Mouse (Mus musculus): ENCODE data around the gene B3gat3. TPM values are rescaled to one million over a fixed set of nuclear protein-coding genes. Genes with fewer than 3 reads are reported as not detected.
"Not testable (repeated sequence)": the region's sequence is repeated elsewhere in the genome, so short reads cannot be mapped to it uniquely, and the experiment has no call there.

Gene B3gat3
- 100 to 1,000 TPM; 151 to 163 TPM for total RNA-seq (2021)

- DNase-seq (ENCODE audit: low spot score in 2 of 2) = peak; percentile 96 to 97
- intact Hi-C loops (cut with DNase I) = no loop called here
Measured at GRCm38 (mm10) chr19:8920073-8920736, at the start of gene B3gat3. B3gat3 (plus strand) TSS chr19:8920374.

GRCm38 (mm10) chr19:8870381-8870780 lies 49.8 kb upstream of the B3gat3 start:
- DNase-seq (ENCODE audit: low spot score in 2 of 2); intact Hi-C loops (cut with DNase I): not testable (repeated sequence)

DNA sequence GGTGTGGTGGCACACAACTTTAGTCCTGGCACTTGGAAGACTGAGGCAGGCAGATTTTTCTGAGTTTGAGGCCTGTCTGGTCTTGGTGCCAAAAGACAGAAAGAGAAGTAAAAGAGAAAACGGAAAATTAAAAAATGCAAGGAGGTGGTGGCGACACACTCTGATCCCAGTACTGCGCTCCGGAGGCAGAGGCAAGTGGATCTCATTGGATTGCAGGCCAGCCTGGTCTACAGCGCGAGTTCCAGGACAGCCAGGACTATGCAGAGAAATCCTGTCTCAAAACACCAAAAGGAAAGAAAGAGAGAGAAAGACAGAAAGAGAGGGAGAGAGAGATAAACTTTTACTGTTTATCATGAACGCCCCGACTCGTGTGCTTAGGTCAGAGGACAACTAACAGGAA lies 49.3 kb upstream of the B3gat3 start:
- intact Hi-C loops (cut with DNase I) = no loop called here
- DNase-seq (ENCODE audit: low spot score in 2 of 2) = no peak

GRCm38 (mm10) chr19:8871267-8872186 lies 48.6 kb upstream of the B3gat3 start, which contains the start of gene Ubxn1:
Ubxn1 (plus strand) TSS chr19:8871496.
- DNase-seq (ENCODE audit: low spot score in 2 of 2) = peak; percentile 96 to 99
- intact Hi-C loops (cut with DNase I) = no loop called here

DNA sequence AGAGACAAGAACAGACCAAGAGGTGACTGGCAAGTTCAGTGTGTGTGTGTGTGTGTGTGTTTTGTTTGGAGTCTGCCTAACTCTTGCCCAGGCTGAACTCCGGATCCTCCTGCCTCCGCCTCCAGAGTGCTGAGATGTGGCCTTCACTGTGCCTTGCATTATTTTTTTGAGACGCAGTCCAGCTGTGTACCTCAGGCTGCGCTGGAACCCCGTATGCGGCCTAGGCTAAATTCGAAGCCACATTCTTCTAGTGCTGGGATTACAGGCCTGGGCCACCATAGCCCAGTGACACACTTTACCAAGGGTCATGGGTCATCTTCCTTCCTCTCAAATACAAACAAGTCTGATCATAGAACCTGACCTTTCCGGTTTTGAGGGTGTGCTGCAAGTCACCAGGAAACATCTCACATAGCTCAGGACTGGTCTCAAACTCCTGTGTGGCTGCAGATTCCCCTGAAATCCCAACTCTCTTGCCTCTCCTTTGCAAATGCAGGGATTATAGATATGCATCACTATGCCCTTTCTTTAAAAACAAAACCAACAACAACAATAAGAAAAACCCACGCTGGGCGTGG lies 47.8 kb upstream of the B3gat3 start:
- no peak for DNase-seq (ENCODE audit: low spot score in 2 of 2)
- intact Hi-C loops (cut with DNase I) = no loop called here

DNA sequence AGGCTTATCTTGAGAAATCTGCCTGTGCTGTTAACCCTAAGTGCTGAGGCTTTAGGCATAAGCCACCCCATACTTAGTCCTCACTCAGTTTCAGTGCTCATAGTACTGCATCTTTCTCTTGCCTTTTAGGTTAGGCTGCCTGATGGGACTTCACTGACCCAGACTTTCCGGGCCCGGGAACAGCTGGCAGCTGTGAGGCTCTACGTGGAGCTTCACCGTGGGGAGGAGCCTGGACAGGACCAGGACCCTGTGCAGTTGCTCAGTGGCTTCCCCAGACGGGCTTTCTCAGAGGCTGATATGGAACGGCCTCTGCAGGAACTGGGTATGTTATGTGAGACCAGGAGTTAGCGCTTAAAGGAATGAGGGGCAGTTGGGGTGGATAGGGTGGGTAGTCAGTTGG lies 45.1 kb upstream of the B3gat3 start:
- no peak for DNase-seq (ENCODE audit: low spot score in 2 of 2)
- intact Hi-C loops (cut with DNase I) = no loop called here

DNA sequence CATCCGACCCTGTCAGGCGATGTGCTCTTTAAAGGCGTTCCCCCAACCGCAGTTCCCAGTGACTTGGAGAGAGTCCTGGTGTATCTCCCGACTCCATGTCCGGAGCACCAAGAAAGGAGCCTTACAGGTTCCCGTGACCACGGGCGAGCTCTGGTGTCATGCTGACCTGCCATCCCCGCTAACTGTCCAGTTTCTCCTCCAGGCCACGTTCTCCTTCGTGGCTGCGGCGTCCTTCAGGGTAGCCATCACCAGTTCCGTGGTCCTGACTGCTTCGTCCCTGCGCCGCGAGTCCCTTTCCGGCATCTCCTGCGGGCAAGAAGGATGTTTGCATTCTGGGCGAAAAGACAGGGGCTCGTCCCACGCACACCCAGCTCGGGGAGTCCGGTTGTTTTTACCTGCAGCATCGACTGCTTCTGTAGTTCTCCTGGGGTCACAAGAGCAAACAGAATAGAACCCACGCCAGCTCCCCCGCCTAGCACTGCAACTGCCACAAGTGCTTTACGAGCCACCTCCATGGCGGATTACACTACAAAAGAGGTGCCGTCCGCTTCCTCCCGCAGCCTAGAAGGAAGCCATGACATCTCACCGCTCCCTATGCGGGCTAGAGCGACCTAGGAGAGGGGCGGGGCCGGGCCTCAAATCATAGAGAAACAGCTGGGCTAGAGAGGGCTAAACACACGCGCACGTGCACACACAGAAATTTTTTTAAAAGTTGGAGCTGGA lies 39.7 kb upstream of the B3gat3 start, which contains the start of gene Uqcc3:
Gene Uqcc3 (minus strand): TSS at position 613 of the 723 bp plus-strand sequence.
- DNase-seq (ENCODE audit: low spot score in 2 of 2) = peak; percentile 89 to 93
- intact Hi-C loops (cut with DNase I) = no loop called here

DNA sequence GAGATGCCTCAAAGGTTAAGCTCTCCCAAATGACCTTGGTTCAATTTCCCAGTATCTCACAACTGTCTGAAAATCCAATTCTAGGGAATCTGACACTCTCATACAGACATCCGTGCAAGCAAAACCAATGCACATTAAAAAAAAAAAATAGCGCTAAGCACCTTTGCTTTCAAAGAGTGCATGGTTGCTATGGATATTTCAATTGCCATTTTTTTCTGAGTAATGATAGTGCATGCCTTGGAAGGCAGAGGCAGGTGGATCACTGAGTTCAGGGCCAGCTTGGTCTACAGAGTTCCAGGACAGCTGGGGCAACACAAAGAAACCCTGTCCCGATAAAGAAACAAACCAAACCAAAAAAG lies 39.2 kb upstream of the B3gat3 start:
- intact Hi-C loops (cut with DNase I) = no loop called here
- DNase-seq (ENCODE audit: low spot score in 2 of 2) = no peak

GRCm38 (mm10) chr19:8883616-8884015 lies 36.6 kb upstream of the B3gat3 start, which contains the start of the genes Lbhd1 and Gm49403:
Lbhd1 (plus strand) TSS chr19:8883732.
Gm49403 (plus strand) TSS chr19:8883930.
- no peak for DNase-seq (ENCODE audit: low spot score in 2 of 2)
- intact Hi-C loops (cut with DNase I) = no loop called here

DNA sequence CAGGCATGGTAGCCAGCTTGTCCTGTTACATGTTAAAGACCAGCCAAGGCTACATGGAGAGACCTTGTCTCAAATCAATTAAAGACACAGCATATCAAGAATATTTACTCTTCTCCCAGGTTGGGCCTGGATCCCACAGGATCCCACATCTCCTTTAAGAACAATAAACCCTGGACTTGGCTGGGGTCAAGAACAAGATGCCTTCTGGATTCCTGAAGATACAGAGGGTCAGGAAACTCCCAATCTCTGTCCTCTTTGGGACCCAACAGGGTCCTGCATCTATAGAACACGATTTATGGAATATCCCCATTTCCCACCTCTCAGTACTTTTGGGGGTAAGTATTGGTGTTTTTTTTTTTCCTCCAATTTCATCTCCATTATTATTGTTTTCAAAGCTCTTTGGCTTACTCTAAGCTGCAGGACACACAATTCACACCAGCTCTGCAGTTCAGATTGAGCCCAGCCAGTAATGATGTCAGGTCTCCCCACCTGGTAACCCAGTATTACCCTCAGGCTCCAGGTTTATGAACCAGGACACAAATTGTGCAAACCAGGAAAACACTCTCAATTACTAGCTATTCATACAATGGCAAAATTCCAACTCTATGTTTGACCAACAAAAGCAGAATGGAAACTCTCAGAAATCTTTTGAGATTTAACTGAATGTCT lies 33.1 kb upstream of the B3gat3 start:
- no peak for DNase-seq (ENCODE audit: low spot score in 2 of 2)
- intact Hi-C loops (cut with DNase I) = loop anchor here (5.0 kb wide), 1 partner anchor 45 kb away; no protein-coding TSS in a partner anchor

- intact Hi-C loops (cut with DNase I) = loop anchor here (5.0 kb wide), 1 partner anchor 46 kb away; no protein-coding TSS in a partner anchor
Measured at GRCm38 (mm10) chr19:8887585-8888463, 32.4 kb upstream of the B3gat3 start.

DNA sequence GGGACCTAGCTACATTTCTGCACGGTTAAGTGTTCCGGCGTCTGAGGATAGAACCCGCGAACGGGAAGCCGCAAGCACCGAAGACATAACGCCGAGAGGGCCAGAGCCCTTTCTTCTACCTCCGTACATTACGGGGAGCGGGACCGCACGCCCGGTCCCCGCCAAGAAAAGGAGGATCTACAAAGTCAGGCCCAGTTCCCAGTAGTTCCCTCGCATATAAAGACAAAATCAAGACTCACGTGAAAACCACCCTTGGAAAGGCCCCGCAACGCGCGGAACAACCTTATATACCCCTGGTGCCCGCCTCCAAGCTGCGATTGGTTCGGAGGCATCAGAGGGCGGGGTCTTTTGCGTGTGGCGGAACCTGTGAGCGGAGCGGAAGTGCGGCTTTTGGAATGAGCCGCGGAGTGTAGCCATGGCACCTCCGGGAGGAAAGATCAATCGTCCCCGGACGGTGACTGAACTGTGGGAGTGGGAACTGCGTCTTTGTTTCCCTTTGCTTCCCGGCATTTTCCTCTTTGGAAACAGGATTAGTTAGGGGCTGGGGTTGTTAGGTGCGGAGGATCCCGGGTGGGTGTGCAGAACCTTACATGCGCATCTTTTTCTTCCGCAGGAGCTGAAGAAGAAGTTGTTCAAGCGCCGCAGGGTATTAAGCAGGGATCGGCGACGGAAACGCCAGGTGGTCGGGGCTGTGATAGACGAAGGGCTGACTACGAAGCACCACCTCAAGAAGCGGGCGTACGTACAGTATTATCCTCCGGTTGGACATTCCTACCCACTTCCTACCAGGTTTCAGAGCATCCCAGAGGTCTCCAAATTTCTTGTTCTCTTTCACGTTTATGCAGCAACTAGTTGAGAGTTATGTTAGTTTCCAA lies 31.4 kb upstream of the B3gat3 start, which contains the start of the genes 1810009A15Rik and Gm49416:
Gene 1810009A15Rik (plus strand): TSS at position 343 of the 875 bp plus-strand sequence.
Gene Gm49416 (plus strand): TSS at position 416 of the 875 bp plus-strand sequence.
- intact Hi-C loops (cut with DNase I) = loop anchor here (5.0 kb wide), 1 partner anchor 46 kb away; no protein-coding TSS in a partner anchor
- peak; percentile 93 to 97 for DNase-seq (ENCODE audit: low spot score in 2 of 2)

More at GRCm38 (mm10) chr19:8887585-8888463, 32.4 kb upstream of the B3gat3 start:
- DNase-seq (ENCODE audit: low spot score in 2 of 2) = no peak

DNA sequence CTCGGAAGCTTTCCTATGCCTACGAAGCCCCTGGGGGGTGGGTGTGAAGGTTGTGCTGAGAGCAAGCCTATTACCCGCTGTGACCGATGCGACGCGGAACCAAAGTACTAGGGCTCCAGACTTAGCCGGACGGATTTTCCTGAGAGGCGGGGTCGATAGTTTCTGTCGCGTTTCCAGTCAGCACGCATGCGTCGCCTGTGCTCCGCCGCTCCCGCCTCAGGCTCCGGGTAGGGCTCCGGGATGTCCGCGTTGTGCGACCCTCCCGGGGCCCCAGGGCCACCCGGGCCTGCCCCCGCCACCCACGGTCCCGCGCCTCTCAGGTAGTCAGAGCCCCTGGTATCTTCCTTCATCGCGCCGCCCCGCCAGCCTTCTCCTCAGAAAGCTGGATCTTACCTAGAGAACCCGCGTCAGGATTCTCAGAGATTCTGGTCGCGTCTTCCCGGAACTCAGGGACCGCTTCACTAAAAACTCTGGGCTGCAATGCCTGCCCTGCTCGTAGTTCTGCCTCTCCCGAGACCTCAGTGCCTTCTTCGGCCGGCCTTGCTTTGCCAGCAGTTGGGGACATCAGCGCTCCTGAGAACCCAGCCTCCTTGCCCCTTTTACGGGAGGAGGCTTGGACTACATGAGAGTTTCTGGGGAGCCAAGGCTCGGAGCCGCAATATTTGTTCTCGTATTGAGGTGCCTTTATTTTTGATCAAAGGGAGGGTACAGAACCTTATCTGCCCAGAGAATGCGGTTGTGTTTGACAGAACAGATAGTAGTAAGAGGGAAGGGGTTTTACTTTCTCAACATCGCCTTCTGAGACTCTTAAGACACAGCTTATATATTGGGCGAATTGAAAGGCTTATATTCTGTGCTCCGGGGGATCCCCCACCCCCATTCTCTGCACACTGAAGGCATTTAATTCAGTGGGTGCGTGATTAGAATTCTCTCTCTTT lies 27.1 kb upstream of the B3gat3 start, which contains the start of gene Ints5:
Gene Ints5 (plus strand): TSS at position 177 of the 938 bp plus-strand sequence.
- intact Hi-C loops (cut with DNase I) = no loop called here
- DNase-seq (ENCODE audit: low spot score in 2 of 2) = peak; percentile 84 to 89

- intact Hi-C loops (cut with DNase I) = loop anchor here (5.0 kb wide), 1 partner anchor 57 kb away; the partner anchor contains the start of gene Tut1
- no peak for DNase-seq (ENCODE audit: low spot score in 2 of 2)
Measured at GRCm38 (mm10) chr19:8895397-8895960, 24.7 kb upstream of the B3gat3 start.

DNA sequence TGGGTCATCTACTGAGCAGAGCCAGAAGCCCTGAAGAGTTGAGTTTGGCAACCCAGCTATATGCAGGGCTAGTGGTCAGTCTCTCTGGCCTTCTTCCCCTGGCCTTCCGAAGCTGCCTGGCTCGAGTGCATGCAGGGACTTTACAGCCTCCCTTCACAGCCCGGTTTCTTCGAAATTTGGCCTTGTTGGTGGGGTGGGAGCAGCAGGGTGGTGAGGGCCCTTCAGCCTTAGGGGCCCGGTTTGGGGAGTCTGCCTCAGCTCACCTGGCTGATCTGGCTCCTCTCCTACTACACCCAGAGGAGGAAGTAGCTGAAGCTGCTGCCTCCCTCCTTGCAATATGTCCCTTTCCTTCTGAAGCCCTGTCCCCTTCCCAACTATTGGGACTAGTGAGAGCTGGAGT lies 23.9 kb upstream of the B3gat3 start:
- intact Hi-C loops (cut with DNase I) = loop anchor here (5.0 kb wide), 1 partner anchor 56 kb away; the partner anchor contains the start of gene Tut1
- DNase-seq (ENCODE audit: low spot score in 2 of 2) = not testable (repeated sequence)

All from left cerebral cortex, postnatal 25 days (tissue).